Mouse (Mus musculus): Measurements from ENCODE around the gene Fbxo11. TPM values are rescaled to one million over a fixed set of nuclear protein-coding genes. Genes with fewer than 3 reads are reported as not detected.
"Not testable (repeated sequence)": the region's sequence is repeated elsewhere in the genome, so short reads cannot be mapped to it uniquely, and the experiment has no call there.

Fbxo11 gene
- polyA plus RNA-seq, 1 experiment from 2014 or later: 25.0 TPM

- H3K9ac ChIP-seq: no peak overlapping the region
- H3K9me3 ChIP-seq: no peaks in the 10 kb centered on the region
- H3K4me1 ChIP-seq: no peaks in the 10 kb centered on the region
- WGBS: 92% methylated on average over 3 of the region's 3 CpGs
- no peak for ATAC-seq (ENCODE audit: insufficient number of reproducible peaks, insufficient read depth, low FRiP score, low TSS enrichment)
- H3K27me3 ChIP-seq: no peaks in the 10 kb centered on the region
- H3K27ac ChIP-seq: no peak overlapping the region
- H3K4me3 ChIP-seq: no peak overlapping the region
- peaks cover 77% of the 10 kb centered on the region for H3K36me3 ChIP-seq
- H3K4me2 ChIP-seq (replicated peaks): no peak overlapping the region
These were observed 72.9 kb downstream of the Fbxo11 start for GRCm38 (mm10) chr17:87992154-87992553.

DNA sequence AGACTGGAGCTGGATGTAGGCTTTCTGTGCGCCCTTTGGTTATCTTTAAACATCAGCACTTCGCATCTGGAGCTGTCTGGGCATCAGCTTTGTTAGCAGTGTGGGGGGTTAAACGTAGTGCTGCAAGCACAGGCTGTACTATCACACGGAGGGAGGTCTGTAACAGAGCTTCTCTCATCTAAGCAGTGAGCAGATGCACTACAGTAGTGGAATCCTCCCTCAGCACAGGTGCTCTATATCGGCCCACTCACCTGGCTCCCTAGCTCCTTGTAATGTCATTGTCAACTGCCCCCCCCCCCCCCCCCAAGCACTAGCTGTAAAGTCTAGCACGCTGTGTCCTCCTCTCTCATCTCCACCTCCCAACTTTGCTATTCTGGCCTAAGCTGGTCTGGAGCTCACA, 77.6 kb downstream of the Fbxo11 start:
- no peaks in the 10 kb centered on the region for H3K27me3 ChIP-seq
- H3K4me1 ChIP-seq: no peaks in the 10 kb centered on the region
- no peak for ATAC-seq (ENCODE audit: insufficient number of reproducible peaks, insufficient read depth, low FRiP score, low TSS enrichment)
- no peak overlapping the region for H3K4me2 ChIP-seq (replicated peaks)
- no peak overlapping the region for H3K9ac ChIP-seq
- WGBS: 78% methylated on average over 6 of the region's 6 CpGs
- no peaks in the 10 kb centered on the region for H3K9me3 ChIP-seq
- H3K27ac ChIP-seq: no peak overlapping the region
- H3K4me3 ChIP-seq: no peak overlapping the region
- peaks cover 92% of the 10 kb centered on the region for H3K36me3 ChIP-seq

- no peak for ATAC-seq (ENCODE audit: insufficient number of reproducible peaks, insufficient read depth, low FRiP score, low TSS enrichment)
- H3K9ac ChIP-seq: no peak overlapping the region
- H3K27ac ChIP-seq: no peak overlapping the region
- no peaks in the 10 kb centered on the region for H3K9me3 ChIP-seq
- H3K36me3 ChIP-seq: peaks cover 90% of the 10 kb centered on the region
- no peaks in the 10 kb centered on the region for H3K27me3 ChIP-seq
- H3K4me2 ChIP-seq (replicated peaks): no peak overlapping the region
- no peaks in the 10 kb centered on the region for H3K4me1 ChIP-seq
- H3K4me3 ChIP-seq: no peak overlapping the region
- WGBS: 89% methylated on average over 8 of the region's 8 CpGs
These were observed 79.2 kb downstream of the Fbxo11 start for GRCm38 (mm10) chr17:87985916-87986315.

- H3K27ac ChIP-seq: no peak overlapping the region
- H3K9me3 ChIP-seq: no peaks in the 10 kb centered on the region
- H3K27me3 ChIP-seq: no peaks in the 10 kb centered on the region
- WGBS: 91% methylated on average over 20 of the region's 20 CpGs
- H3K9ac ChIP-seq: no peak overlapping the region
- H3K36me3 ChIP-seq: peaks cover 83% of the 10 kb centered on the region
- no peak for ATAC-seq (ENCODE audit: insufficient number of reproducible peaks, insufficient read depth, low FRiP score, low TSS enrichment)
- no peaks in the 10 kb centered on the region for H3K4me1 ChIP-seq
- no peak overlapping the region for H3K4me2 ChIP-seq (replicated peaks)
- H3K4me3 ChIP-seq: no peak overlapping the region
These were observed 80.5 kb downstream of the Fbxo11 start for GRCm38 (mm10) chr17:87984440-87985214.

- Histone ChIP-seq H3K4me2 (replicated peaks) (no peak overlapping the region), H3K27ac (no peak overlapping the region), H3K4me1 (no peaks in the 10 kb centered on the region), H3K9ac (no peak overlapping the region), H3K9me3 (no peaks in the 10 kb centered on the region), H3K4me3 (no peak overlapping the region), H3K27me3 (no peaks in the 10 kb centered on the region), H3K36me3 (peaks cover 71% of the 10 kb centered on the region)
- no peak for ATAC-seq (ENCODE audit: insufficient number of reproducible peaks, insufficient read depth, low FRiP score, low TSS enrichment)
- 57% methylated on average over 4 of the region's 4 CpGs for WGBS
These were observed 81.8 kb downstream of the Fbxo11 start for GRCm38 (mm10) chr17:87983313-87983712.

DNA sequence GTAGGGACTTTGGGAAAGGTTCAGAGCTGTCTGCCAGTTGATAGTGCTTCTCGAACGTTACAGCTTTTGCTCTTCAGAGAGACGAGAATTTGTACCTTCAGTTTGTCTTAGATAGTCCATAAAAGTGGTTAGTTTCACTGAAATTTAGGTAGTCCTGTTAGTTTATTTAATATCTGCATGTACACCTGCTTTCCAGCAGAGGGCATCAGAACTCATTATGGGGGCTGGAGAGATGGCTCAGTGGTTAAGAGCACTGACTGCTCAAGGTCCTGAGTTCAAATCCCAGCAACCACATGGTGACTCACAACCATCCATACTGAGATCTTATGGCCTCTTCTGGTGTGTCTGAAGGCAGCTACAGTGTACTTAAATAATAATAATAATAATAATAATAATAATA, 83.0 kb downstream of the Fbxo11 start:
- Histone ChIP-seq H3K9ac (no peak overlapping the region), H3K4me2 (replicated peaks) (no peak overlapping the region), H3K27me3 (no peaks in the 10 kb centered on the region), H3K4me3 (no peak overlapping the region), H3K27ac (no peak overlapping the region), H3K4me1 (no peaks in the 10 kb centered on the region), H3K36me3 (peaks cover 64% of the 10 kb centered on the region), H3K9me3 (no peaks in the 10 kb centered on the region)
- 87% methylated on average over 3 of the region's 3 CpGs for WGBS
- no peak for ATAC-seq (ENCODE audit: insufficient number of reproducible peaks, insufficient read depth, low FRiP score, low TSS enrichment)

DNA sequence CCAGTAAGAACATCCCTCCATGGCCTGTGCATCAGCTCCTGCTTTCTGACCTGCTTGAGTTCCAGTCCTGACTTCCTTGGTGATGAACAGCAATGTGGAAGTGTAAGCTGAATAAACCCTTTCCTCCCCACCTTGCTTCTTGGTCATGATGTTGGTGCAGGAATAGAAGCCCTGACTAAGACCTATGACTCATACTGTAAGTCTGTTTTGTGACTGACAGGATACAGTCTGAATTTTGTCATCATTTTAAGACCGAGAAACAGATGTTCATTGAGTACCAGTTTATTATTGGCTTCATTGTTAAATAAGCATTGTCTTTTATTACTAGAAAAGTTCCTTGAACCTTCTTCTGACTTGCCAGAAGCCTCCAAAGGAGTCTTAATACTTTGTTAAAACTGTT, 85.4 kb downstream of the Fbxo11 start:
- H3K9me3 ChIP-seq; H3K27me3 ChIP-seq; H3K4me2 ChIP-seq (replicated peaks); H3K4me3 ChIP-seq; ATAC-seq (ENCODE audit: insufficient number of reproducible peaks, insufficient read depth, low FRiP score, low TSS enrichment); H3K27ac ChIP-seq; H3K9ac ChIP-seq; H3K4me1 ChIP-seq: not testable (repeated sequence)
- H3K36me3 ChIP-seq: peaks cover 41% of the 10 kb centered on the region
- WGBS: 83% methylated on average over 1 of the region's 1 CpGs

DNA sequence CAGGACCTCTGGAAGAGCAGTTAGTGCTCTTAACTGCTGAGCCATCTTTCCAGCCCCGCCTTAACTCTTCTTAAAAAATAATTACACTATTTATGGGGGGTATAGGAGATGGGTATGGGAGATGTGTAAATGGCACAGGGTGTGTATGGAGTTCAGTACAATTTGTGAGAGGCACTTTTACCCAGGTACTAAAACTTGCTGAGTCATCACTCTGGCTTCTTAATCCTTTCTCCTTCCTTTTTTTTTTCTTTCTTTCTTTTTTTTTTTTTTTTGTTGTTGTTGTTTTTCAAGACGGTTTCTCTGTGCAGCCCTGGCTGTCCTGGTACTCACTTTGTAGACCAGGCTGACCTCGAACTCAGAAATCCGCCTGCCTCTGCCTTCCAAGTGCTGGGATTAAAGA, 88.2 kb downstream of the Fbxo11 start:
- H3K27ac ChIP-seq; H3K9me3 ChIP-seq; ATAC-seq (ENCODE audit: insufficient number of reproducible peaks, insufficient read depth, low FRiP score, low TSS enrichment); H3K9ac ChIP-seq; H3K4me2 ChIP-seq (replicated peaks); H3K4me3 ChIP-seq; H3K27me3 ChIP-seq; H3K4me1 ChIP-seq: not testable (repeated sequence)
- H3K36me3 ChIP-seq: peaks cover 16% of the 10 kb centered on the region
- WGBS: 94% methylated on average over 4 of the region's 4 CpGs

GRCm38 (mm10) chr17:87976154-87976806, 88.8 kb downstream of the Fbxo11 start:
- 73% methylated on average over 9 of the region's 9 CpGs for WGBS

DNA sequence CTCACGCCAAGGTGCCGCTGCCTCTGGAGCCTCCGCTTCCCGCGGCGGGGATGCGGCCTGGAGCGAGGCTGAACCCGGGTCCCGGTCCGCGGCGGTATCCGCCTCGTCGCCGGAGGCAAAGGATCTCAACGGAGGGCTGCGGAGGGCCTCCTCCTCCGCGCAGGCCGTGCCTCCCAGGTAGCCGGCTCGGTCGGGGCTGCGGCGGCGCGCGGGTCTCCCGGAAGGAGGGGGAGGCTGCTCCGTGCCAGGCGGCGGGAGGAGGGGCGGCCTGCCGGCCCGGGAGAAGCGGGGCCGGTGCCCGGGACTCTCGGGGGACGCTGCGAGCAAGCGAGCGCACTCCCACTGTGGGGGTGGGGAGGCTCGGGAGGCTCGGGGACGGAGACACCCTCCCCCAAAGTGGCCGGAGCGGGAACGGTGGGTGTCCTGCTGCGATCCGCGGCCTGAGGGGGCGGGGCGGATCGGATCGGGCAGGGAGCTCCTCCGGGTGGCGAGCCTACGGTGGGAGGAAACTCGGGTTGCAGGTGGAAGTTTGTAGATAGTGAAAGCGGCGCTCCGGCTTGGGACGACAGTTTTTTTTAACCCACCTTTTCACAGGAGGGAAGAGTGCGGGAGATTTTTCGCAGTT, 89.8 kb downstream of the Fbxo11 start:
- Histone ChIP-seq H3K27ac (peak overlapping the region; percentile 87), H3K9ac (peak overlapping the region; percentile 96), H3K27me3 (no peaks in the 10 kb centered on the region), H3K4me1 (peaks cover 10% of the 10 kb centered on the region), H3K36me3 (peaks cover 5% of the 10 kb centered on the region), H3K4me3 (peak overlapping the region; percentile 93), H3K4me2 (replicated peaks) (peak overlapping the region; percentile 65), H3K9me3 (no peaks in the 10 kb centered on the region)
- peak; percentile 18; the same call in 1 of the 2 replicates for ATAC-seq (ENCODE audit: insufficient number of reproducible peaks, insufficient read depth, low FRiP score, low TSS enrichment)
- WGBS: under 1% methylated on average over 58 of the region's 68 CpGs

More at GRCm38 (mm10) chr17:87976154-87976806, 88.8 kb downstream of the Fbxo11 start:
- no peaks in the 10 kb centered on the region for H3K9me3 ChIP-seq
- peak overlapping the region; percentile 93 for H3K4me3 ChIP-seq
- peak overlapping the region; percentile 96 for H3K9ac ChIP-seq
- H3K4me2 ChIP-seq (replicated peaks): peak overlapping the region; percentile 65
- peaks cover 10% of the 10 kb centered on the region for H3K4me1 ChIP-seq
- H3K36me3 ChIP-seq: peaks cover 9% of the 10 kb centered on the region
- no peak for ATAC-seq (ENCODE audit: insufficient number of reproducible peaks, insufficient read depth, low FRiP score, low TSS enrichment)
- H3K27ac ChIP-seq: no peak overlapping the region
- no peaks in the 10 kb centered on the region for H3K27me3 ChIP-seq

DNA sequence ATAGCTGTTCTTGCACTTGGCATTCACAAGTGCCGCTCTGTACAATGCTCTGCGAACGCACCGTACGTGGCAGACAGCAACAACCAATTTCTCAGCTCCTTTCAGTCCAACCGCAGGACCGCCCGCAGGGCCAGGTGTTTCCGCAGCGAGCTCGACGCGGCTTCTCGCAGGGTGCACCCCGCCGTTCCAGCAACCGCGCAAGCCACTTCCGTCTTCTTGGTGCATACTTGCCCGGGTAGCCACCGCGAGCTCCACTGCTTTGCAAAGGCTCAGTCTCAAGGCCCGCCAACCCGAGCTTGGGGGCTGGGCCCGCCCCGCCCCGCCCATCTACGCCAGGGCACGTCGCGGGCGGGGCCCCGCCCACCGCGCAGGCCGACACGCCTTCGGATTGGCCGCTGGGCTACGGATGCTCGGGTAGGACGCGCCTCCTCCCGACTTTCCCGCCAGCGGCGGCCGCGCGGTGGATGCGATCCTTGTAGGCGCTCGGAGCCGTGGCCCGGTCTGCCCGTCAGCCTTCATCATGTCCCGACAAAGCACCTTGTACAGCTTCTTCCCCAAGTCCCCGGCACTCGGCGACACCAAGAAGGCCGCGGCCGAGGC, 90.4 kb downstream of the Fbxo11 start, which contains the start of gene Msh6:
Msh6 (plus strand) TSS at position 434 of the 600 bp plus-strand sequence.
- under 1% methylated on average over 57 of the region's 63 CpGs for WGBS

More for the DNA sequence above, 90.4 kb downstream of the Fbxo11 start, which contains the start of gene Msh6:
- Histone ChIP-seq H3K9me3 (no peaks in the 10 kb centered on the region), H3K27me3 (no peaks in the 10 kb centered on the region), H3K4me3 (peak within 1 kb of the TSS; percentile 93), H3K4me2 (replicated peaks) (peak within 1 kb of the TSS; percentile 65), H3K36me3 (peaks cover 5% of the 10 kb centered on the region), H3K9ac (peak within 1 kb of the TSS; percentile 96), H3K27ac (peak within 1 kb of the TSS; percentile 87), H3K4me1 (peaks cover 10% of the 10 kb centered on the region)
- peak; percentile 97 for ATAC-seq (ENCODE audit: insufficient number of reproducible peaks, insufficient read depth, low FRiP score, low TSS enrichment)
